Mouse (Mus musculus) spleen, postnatal 14 days (tissue): Measurements from ENCODE around the gene Gm49355.

Source experiments
- DNase-seq, 2 experiments: peaks; one replicate each; pipeline ENCODE4 v3.0.0; 2021 to 2022; ENCODE audit warnings: low spot score in 2 of 2

The Gm49355 gene

GRCm38 (mm10) chr14:12342458-12343131 is 58.8 kb downstream of the Gm49355 start:
- DNase-seq: no peak

- no peak for DNase-seq
Measured at GRCm38 (mm10) chr14:12343451-12343941, 59.7 kb downstream of the Gm49355 start.

DNA sequence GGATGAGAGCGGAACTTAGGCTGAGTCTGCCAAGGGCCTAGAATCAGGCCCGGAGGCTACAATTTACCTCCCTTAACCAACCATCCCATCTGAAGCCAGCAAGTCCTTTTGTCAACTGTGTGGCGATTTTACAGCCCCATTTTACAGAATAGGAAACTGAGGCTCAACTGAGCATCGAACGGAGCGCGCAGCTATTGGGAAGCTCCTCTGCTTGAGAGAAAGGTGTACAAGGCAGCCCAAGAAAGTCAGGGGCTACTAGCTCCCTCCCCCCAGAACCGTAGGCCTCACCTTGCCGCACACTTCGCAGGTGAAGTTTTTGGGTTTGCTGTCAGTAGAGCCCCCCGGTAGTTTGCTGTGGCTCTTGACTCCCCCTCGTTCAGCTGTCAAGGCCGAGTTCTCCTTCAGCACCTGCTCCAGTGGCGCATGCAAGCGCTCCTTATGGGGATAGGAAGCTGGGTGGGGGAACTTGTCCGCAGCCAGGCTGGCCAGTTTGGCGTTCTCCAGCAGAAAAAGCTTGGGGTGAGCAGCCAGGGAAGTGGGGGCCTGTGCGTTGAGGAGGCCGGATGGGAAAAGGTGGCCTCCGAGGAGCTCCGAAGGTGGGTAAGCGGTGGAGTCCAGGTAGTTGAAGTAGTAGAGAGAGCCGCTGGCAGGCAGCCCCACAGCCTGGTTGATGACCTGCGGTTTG is 60.4 kb downstream of the Gm49355 start:
- no peak for DNase-seq

DNA sequence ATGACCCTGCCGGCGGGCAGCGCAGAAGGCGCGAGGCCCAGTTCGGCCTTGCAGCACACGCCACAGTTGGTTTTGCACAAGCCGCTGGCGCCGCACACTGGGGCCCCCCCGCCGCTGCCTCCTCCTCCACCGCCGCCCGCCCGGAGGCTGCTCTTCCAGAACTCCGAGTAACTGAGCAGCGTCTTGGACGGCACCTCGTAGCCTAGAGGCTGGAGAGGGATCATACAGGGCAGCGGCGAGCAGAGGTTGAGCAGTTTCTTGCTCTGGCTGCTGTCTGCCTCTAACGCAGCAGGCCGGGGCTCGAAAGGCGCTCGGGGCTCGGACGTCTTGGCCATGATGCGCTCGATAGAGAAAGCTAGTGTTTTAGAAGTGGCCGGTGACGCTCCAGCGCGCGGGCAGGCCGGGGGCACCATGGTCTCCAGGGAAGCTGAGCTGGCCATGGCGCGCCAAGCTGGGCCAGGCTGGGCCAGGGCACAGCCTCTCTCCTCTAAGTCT is 61.0 kb downstream of the Gm49355 start:
- no peak for DNase-seq

- DNase-seq: no peak
Measured at GRCm38 (mm10) chr14:12345241-12345921, 61.6 kb downstream of the Gm49355 start.

DNA sequence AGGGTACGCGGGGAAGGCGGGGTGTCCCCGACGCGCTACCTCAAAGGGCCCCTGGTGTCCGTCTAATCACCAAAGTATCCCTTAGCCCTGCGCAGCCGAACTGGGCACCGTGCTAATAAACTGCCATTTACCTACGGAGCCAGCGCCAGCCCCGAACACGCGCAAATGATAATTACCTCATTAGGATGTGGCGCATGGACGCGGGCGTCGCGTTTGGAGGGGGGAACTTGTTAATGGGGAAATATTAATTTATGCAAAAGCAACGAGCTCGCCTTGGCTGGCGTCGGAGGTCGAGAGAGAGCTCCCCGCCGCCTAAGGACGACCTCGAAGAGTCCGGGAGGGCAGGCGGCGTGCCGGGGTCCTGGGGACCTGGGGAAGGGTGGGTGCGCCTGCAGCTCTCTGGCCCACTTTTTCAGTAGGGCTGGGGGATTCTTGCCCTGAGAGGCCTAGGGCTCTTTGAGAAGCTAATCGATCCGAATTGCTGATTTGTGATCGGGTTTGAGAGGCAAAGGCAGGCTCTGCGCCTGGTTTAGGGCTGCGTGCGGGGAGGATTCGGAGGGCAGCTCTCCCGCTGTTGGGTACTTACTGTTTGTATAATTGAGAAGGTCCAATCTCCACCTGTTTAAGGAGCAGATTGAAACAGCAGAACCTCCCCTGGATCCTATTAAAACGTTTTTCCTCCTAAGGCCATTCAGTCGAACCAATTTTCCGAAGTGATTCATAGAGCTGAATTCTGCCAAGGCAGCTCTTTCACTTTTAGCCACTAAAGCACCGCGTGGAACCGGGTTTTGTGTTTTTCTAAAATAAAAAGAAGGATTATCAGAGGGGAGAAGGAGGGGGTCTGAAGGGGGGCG is 62.5 kb downstream of the Gm49355 start:
- DNase-seq: no peak

DNA sequence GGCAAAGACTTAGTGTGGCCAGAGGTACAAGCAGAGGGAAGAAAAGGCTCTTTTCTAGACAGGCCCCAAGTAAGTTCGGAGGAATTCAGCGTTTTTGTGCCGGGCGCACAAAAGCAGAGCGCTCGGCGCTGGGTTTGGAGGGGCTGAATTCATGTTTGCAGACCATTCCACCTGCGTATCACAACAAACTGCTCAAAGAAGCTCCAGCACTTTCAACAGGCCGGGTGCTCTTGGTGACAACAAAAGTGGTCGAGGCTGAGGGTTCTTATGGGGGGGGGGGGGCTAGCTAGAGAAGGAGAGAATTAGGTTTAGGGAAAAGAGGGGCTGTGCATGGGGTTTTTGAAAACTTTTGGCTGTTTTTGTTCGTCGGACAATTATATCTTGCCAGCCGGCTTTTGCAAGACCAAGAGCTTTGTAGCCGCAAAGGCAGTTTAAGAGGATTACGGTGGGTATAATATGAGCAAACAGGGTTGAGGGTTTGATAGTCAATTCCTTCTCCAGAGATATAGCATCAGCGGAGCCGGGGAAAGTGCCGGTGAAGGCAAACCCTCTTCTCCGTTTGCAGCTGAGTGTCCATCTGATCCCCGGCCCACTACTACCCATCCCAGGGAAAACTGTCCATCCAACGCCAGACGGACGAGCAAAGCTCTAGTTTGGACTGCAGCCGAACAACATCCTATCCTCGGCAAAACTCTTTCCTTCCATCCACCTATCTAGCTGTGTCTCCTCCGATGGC is 63.3 kb downstream of the Gm49355 start:
- no peak for DNase-seq

DNA sequence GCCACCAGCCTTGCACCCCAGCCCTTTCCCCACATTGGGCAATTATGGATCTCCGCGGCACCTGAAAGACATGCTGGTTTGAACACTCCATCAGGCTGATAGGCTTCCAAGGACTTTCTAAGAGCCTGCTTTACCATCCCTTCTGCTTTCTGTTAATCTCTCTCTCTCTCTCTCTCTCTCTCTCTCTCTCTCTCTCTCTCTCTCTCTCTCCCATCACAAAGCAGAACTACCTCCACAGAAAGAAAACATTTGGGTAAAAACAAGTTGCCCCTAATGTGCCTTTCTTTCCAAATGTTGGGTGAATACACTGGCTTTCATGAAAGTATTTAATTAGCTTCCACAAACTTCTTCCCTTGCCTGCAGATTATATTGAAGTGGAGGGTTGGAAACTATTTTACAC is 64.3 kb downstream of the Gm49355 start, which contains the start of gene Fezf2:
Gene Fezf2, minus strand, starts transcription at position 101 of the 400 bp plus-strand sequence.
- DNase-seq: no peak

- no peak for DNase-seq
Measured at GRCm38 (mm10) chr14:12349334-12350090, 65.7 kb downstream of the Gm49355 start.

DNA sequence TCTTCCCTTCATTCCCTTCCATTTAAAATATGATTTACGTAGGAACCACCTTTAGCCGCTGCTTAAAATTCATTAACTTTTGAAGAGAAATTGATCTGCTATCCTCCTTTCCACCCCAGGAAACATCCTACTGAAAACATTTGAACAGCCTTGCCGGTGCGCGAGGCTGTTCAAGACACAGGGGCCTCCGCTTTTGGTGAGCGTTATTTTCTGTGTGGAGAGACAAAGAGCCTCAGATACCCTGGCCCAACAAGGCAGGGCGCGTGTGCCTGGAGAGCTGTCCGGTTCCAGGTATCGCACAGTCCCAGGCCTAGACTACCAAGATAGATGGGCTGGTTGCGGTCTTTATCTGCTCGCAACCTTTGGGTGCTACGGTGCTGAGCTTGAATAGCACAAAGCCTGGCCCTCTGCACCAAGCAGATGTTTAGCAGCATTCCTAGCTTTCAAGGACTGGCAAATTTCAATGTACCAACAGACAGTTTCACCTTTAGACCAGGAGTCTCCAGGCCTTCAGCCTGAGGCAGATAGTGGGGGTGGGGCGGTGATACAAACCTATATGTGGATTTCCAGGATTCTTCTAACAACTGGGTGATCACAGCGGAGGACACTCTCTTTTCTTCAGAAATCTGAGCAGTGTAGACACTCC is 66.6 kb downstream of the Gm49355 start:
- no peak for DNase-seq
